Mouse (Mus musculus): Measurements from ENCODE around the gene Plin4.
"Not testable (repeated sequence)": the region's sequence is repeated elsewhere in the genome, so short reads cannot be mapped to it uniquely, and the experiment has no call there.

Plin4 gene

DNA sequence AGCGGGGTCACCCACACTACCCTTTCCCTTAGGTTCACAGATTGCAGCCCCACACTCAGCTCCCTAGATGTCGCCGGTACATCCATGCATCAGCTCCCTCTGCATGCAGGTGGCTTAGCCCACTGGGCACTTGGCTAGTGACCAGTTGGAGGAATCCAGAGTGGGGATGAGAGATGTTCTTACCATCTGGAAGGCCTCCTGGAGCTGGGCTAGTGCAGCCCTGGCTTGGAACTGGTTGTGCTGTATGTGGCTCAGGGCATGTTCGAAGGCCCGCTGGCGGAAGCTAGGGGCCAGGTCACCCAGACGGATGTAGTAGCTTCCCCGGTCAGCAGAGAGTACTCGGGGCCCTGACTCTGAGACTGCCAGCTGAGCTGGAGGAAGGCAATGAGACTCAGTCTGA is 6.7 kb downstream of the Plin4 start:
- no peak for DNase-seq (ENCODE audit: low spot score in 2 of 2)

DNA sequence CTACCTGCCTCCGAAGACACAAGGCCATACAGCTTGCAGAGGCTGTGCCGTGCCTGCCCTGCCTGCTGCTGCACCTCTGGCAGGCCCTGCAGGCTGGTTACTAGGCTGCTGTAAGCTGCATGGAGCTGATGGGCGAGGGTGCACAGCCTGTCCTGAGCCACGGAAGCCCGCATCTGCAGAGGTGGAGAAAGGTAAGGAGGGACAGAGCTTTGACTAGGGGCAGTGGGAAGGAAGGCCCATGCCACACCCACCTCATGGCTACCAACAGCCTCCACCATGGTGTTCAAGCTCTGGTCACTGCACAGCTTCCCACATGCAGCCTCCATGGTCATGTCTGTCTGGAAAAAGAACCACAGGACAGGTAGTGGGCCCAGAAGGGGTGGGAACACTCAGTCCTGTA is 7.4 kb downstream of the Plin4 start:
- no peak for DNase-seq (ENCODE audit: low spot score in 2 of 2)

DNA sequence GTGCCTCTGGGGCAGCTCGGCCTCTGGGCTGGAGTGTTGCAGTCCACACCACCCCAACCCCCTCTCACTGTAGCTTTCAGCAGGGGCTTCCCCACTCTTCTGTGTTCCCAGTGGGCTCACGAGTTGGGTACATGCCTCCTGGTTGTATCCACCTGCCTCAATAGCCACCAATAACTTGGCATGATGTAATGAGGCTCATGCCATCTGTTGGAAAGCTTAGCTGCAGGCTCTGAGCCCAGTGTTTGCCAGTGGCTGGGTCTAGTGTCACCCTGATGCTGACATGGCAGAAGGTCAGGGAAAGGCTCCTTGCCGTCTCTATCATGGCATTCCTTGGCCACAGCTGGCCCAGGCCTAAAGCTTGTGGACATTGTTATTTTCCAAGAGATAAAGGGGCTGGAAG is 8.8 kb downstream of the Plin4 start:
- DNase-seq (ENCODE audit: low spot score in 2 of 2) = no peak

DNA sequence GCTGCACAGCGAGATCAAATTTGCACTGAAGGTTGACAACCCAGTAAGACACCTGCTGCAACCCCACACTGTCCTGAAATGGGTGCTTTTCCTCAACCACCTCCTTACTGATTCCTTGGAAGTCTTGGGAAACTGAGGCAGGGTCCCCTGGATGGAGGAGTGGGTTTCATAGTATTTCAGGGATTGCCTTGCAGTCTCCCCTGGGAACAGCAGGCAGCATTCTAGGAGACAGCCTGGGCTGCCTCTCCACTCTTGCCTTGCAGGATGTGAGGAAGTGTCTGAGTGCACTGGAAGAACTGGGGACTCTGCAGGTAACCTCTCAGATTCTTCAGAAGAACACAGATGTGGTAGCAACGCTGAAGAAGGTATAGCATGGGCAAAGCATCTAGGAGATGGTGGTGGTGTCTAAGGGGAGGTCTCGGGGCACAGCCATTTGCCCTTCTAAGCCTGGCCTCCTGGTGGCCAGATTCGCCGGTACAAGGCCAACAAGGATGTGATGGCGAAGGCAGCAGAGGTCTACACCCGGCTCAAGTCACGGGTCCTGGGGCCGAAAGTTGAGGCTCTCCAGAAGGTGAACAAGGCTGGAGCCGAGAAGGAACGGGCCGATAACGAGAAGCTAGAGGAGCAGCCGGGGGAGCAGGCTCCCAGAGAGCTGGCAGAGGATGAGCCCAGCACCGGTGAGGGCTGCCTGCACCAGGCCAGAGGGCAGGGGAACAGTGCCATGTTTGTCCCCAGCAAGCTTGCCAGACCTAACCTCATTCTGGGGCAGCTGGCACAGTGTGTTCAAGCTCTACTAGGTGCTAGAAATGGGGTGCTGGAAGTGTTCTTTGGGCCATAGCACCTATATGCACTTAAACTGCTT is 10.7 kb downstream of the Plin4 start:
- no peak for DNase-seq (ENCODE audit: low spot score in 2 of 2)

DNA sequence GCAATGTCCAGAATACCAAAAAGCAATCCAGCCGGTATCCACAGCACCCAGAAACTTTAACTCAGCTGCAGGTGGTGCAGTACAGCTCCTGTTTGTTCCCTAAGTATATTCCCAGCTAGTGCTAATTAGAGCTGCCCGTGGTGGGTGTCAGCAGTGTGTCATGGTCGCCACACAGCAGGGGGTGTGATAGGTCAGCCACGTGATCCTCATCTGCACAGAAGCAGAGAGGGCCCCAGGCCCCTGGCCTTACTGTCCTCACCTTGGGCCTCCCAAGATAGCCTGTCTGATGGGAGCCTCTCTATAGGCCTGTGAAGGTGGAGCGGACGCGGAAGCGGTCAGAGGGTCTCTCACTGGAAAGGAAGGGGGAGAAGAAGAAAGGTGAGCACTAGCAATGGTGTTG is 11.4 kb downstream of the Plin4 start:
- no peak for DNase-seq (ENCODE audit: low spot score in 2 of 2)

DNA sequence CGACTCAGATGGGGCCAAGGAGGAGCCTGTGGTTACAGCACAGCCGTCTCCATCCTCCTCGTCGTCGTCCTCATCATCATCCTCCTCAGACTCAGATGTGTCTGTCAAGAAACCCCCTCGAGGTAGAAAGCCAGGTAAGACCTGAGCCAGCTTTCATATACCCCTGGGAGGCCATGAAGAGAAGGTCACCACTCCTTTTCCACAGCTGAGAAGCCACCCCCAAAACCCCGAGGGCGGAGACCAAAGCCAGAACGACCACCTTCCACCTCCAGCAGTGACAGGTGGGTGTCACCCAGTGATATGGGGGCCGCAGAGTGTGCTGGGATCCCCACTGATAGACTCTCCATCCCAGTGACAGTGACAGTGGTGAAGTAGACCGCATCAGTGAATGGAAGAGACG is 12.7 kb downstream of the Plin4 start:
- no peak for DNase-seq (ENCODE audit: low spot score in 2 of 2)

DNA sequence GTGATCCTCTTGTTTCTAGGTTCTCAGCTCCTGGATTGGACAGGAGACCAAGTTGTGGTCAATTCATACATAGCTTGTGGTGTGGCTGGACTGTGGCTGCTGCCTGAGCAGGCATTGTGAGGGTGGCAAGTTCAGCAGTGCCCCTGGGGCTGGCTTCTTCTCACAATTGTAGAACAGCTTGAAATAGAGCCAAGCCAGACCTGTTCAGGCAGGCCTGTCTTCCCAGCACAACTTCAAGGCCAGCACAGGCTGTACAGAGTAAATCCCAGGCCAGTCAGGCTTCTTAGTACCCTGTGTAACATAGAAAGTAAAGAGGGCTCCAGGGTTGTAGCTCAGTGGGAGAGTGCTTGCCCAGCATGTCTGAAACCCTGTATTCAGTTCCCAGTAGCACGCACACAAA is 16.8 kb downstream of the Plin4 start:
- DNase-seq (ENCODE audit: low spot score in 2 of 2) = no peak

DNA sequence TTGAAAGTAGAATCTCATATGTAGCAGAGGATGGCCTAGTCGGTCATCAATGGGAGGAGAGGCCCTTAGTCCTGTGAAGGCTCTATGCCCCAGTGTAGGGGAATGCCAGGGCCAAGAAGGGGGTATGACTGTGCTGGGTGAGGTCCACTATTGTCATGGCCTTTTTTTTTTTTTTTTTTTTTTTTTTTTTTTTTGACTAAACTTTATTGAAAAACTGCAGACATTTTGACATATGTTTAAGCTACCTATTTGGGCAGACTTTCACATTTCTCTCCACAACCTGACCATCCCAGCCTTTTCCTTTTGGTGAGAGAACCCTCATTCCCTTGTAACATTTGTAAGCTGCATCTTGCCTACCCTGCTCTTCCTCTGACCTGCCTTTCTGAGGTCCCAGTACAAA is 17.3 kb downstream of the Plin4 start:
- DNase-seq (ENCODE audit: low spot score in 2 of 2) = no peak

DNA sequence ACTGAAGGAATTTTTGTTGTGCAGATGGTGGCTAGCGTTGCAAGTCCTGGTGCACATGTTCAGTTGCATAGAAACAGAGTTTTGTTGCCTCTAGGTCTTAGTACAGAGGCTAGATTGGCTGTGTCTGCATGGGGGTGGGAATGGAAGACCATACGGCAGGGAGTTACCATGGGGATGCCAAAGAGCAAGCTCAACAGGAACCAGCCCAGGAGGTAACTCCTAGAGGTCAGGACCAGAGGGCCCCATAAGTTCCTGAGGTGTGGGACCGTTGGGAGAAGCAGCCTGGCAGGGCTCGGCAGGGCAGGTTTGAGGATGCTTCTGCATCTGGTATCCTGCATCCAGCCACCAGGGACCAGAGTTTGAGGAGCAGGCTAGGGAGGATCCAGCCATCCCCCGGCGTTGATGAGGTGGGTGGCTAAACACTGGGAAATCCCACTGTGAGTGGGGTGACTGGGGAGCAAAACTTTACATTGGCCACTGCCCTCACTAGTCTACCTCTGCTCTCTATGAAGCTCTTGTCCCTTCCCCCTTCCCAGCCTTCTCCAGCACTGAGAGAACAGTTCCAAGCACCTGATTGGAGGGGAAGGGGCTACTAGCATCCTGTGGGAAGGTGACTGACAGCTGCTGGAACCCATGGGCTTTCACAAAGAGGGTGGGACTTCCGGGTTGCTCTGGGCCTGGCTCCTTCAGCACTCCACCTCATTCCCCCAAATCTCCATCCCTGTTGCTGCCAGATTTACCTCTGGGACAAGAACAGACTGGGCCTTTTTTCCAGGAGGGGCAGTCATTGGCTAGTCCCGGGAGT is 28.6 kb downstream of the Plin4 start:
- peak; percentile 64 to 68 for DNase-seq (ENCODE audit: low spot score in 2 of 2)

DNA sequence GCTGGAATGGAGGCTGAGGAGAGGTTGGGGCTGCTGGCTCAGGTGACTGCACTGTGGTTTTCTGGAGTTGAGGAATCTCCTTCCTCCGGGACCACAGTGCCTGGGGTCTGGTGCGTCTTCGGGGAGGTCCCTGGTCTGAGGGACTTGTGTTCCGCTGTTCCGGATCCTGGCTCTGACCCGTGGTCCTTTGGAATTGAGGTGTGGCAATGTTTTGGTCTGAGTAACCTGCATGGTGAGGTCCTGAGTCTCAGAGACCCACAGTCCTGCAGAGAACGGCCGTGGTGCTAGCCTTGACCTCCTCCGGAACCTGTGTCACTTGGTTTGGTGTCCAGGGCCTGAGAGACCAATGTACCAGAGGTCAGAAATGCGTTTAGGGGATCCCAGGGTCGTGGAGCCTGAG is 29.7 kb downstream of the Plin4 start:
- DNase-seq (ENCODE audit: low spot score in 2 of 2) = no peak

DNA sequence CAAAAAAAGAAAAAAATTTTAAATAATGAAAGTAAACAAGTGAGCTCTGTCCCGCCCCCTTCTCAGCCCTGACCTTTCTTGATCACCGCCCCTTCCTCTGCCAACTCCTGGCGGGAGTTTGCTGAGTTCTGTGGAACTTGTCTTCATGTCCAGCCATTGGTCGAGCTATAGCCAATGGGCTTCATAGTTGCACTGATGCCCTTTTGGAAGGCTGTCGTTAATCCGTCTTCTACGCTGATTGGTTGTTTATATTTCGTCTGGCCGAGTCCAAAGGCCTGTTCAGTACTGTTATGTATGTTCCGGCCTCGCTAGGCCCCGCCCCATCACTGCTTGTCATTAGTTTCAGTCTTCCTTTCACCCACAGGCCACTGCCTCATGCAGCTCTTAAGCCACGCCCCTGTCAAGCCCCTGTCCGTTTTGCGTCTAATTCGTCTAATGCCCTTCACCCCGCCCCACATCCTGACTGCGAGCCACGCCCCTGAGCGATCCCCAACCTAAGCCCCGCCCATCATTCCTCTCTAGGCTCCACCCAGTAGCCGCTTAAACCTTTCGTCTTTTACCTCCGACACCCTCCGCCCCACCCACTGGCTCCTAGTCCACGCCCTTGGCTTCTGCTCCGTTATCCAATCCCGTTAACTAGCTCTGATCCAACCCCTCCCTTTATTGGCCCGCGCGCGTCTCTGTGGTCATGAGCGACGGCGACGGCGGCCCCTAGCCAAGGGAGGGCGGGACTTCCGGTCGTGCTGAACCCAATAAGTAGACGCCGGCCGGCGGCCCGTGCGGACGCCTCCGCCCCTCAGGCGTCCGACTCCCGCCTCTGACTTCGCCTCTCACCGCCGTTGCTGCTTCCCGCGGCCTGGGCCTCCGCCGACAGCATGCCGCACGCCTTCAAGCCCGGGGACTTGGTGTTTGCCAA is 30.5 kb downstream of the Plin4 start, which contains the start of gene Hdgfl2:
Gene Hdgfl2 (plus strand): TSS at position 755 of the 916 bp plus-strand sequence.
- DNase-seq (ENCODE audit: low spot score in 2 of 2) = peak; percentile 99 to 100

DNA sequence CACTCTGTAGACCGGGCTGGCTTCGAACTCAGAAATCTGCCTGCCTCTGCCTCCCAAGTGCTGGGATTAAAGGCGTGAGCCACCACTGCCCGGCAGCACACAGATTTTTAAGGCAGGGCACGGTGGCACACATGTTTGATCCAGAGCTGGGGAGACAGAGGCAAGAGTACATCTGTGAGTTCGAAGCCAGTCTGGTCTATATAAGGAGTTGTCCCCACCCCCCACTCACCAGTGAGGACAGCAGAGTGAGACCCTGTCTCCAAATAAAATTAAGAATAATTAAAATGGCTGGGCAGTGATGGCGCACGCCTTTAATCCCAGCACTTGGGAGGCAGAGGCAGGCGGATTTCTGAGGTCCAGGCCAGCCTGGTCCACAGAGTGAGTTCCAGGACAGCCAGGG is 31.2 kb downstream of the Plin4 start:
- DNase-seq (ENCODE audit: low spot score in 2 of 2) = peak in 1 of 2 experiments; percentile 50

DNA sequence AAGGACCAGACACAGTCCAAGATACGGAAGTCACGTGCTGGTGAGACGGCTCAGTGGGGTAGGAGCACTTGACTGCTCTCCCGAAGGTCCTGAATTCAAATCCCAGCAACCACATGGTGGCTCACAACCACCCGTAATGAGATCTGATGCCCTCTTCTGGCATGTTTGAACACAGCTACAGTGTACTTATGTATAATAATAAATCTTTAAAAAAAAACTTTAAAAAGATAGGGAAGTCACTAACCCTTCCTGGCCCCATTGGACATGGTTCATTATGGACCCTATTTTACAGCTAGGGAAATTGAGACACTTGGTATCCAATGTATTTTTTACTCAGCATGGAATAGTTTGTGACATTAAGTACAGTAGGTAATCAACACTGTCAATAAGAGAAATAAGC is 32.1 kb downstream of the Plin4 start:
- DNase-seq (ENCODE audit: low spot score in 2 of 2) = no peak

DNA sequence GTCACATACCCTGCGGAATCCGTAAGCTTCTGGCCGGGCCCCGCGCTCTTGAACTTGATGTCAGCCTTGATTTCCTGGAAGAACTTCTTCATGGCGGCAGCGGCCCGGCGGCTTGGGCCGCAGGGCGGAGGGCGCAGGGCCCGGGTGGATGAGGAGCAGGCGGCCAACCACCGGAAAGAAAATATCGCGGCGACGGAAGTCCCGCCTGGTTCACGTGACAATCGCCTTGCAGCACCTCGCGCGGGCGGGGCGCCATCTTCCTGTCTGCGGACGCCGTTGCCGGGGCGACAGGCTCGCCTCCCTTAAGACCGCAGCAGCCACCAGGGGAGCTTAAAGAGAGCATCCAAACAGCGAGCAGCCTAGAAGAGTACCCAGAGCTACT is 34.8 kb downstream of the Plin4 start, which contains the start of gene Ubxn6:
Gene Ubxn6 (minus strand): TSS at position 202 of the 382 bp plus-strand sequence.
- DNase-seq (ENCODE audit: low spot score in 2 of 2) = peak; percentile 96 to 97

DNA sequence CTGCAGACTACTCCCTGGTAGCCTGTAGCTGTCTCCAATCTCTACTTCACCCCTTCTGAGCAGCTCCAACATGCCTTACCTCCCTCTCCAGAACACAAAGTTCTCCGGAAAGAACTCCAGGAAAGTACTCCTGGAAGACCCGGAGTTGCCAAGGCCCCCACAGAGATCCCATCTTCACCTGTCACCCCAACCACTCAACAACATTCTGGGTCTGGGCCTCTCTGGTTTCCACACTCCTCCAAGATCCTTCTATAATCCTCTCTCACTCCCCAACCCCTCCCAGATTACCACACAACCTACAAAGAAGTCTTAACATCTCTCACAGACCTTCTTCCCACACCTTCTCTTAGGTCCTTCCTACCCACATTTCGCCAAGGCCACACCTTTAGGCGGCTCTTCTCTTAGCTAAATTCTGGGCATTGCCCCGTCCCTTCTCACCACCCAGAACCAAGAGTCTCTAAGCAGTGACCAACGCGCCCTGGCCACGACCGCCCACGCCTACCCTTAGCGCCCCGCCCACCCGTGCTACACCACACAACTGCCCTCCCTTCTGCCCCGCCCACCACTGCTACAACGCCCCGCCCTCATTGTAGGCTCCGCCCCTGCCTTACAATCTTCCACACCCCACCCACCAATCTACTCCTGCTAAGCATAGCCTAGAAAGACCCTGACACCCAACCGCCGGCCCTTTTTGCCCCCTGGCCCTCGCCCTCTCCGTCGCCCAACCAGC is 35.3 kb downstream of the Plin4 start:
- peak; percentile 61 to 69 for DNase-seq (ENCODE audit: low spot score in 2 of 2)

DNA sequence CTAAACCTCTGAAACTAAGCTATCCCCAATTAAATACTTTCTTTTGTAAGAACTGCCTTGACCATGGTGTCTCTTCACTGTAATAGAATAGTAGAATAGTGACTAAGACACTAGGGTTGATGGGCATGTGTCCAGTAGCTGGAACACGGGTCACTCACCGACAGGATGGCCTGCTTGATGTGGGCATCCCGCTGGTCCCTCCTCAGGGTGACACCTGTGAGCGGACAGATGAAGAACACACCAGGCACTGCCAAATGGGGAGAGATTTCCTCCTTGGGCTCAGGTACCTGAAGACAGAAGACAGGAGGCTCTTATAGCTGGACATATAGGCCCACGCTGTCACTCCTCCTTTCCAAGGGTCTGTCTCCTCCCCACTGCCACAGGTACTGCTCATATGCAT is 37.4 kb downstream of the Plin4 start:
- DNase-seq (ENCODE audit: low spot score in 2 of 2) = no peak

DNA sequence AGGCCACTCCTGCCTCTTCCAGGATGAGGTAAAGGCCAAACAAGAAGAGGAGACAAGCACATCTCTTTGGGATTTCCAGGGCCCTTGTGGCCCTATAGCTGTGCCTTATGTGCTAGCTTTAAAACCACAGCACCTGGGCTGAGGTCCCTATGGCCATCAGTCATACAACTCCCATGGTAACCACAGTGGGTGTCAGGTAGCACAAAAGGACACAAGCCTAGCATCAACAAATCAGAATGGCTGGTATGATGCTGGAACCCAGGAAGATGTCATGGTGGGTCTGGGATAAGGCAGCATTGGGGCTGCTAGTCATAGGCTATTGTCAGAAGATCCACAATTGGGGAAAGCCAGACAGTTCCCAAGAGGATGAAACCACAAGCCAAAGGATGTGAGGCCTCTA is 38.5 kb downstream of the Plin4 start:
- DNase-seq (ENCODE audit: low spot score in 2 of 2) = no peak

DNA sequence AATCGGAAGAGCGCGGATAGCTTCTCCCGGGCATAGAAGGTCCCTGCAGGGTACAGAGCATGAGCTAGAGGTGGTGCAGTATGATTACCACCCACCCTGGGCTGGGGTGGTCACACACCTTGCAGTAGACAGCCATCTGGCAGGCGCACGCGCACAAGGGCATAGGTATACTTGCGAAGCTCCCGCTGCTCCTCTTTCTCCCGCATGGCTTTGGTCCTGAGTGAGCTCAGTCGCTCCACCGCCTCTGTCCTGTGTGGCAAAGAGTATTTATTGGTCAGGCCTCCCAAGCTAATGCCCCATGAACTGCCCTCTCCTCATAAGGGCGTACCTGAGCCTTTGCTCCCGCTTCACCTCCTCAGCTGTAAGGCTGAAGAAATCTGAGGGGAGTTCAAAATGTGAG is 40.5 kb downstream of the Plin4 start:
- DNase-seq (ENCODE audit: low spot score in 2 of 2) = no peak

DNA sequence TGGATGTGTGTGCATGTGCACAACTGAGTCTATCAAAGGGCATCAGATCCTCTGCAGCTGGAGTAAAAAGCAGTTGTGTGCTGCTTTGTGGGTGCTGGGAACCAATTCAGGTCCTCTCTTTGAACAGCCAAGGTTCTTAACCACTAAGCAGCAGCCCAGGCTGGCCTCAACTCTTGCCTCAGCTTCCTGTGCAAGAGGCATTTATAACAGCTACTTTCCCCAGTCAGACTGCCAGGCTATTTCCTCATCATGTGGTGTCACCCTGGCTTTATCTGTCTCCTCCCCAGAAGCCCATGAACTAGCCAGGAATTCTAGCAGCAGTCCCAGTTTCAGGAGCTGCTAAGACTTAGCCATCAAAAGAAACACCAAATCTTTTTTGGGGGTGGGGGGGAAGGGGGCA is 43.2 kb downstream of the Plin4 start:
- no peak for DNase-seq (ENCODE audit: low spot score in 2 of 2)

DNA sequence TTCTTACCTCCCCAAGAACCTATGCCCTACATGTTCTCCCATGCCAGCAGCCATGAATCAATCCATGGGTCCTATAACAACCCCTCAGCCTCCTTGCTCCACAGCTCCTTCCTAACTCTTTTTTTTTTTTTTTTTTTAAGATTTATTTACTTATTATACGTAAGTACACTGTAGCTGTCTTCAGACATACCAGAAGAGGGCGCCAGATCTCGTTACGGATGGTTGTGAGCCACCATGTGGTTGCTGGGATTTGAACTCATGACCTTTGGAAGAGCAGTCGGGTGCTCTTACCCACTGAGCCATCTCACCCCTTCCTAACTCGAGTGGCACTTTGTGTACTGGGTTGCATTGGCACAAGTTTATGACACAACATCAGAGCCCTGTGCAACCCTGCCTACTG is 43.9 kb downstream of the Plin4 start:
- not testable (repeated sequence) for DNase-seq (ENCODE audit: low spot score in 2 of 2)

DNA sequence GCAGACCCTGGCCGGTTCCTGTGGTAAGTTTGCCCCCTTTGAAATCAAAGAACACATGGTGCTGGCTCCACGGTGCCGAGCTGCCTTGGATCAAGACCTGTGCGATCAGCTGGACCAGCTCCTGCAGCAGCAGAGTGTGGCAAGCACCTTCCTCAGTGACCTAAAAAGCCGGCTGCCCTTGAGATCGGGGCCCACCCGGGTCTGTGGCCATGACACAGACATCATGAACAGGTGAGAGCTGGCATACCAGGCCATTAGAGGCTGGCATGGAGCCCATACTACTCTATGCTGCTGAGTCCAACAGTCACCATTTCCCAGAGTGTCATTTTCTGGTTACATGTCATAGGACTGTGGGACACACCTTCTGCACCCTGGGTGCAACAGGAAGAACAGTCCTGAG is 47.5 kb downstream of the Plin4 start:
- DNase-seq (ENCODE audit: low spot score in 2 of 2) = no peak

Data from frontal cortex, postnatal 10 days (tissue).